Mouse (Mus musculus) lung, postnatal 4 days (tissue): ENCODE data around the gene Capn8.

Source experiments
- DNase-seq, 2 experiments: peaks; one replicate each; pipeline ENCODE4 v3.0.0; 2021

Capn8 gene

GRCm38 (mm10) chr1:182564408-182565120, at the start of gene Capn8:
Capn8 (plus strand) TSS chr1:182565007.
- peak in 1 of 2 experiments; percentile 29 for DNase-seq

DNA sequence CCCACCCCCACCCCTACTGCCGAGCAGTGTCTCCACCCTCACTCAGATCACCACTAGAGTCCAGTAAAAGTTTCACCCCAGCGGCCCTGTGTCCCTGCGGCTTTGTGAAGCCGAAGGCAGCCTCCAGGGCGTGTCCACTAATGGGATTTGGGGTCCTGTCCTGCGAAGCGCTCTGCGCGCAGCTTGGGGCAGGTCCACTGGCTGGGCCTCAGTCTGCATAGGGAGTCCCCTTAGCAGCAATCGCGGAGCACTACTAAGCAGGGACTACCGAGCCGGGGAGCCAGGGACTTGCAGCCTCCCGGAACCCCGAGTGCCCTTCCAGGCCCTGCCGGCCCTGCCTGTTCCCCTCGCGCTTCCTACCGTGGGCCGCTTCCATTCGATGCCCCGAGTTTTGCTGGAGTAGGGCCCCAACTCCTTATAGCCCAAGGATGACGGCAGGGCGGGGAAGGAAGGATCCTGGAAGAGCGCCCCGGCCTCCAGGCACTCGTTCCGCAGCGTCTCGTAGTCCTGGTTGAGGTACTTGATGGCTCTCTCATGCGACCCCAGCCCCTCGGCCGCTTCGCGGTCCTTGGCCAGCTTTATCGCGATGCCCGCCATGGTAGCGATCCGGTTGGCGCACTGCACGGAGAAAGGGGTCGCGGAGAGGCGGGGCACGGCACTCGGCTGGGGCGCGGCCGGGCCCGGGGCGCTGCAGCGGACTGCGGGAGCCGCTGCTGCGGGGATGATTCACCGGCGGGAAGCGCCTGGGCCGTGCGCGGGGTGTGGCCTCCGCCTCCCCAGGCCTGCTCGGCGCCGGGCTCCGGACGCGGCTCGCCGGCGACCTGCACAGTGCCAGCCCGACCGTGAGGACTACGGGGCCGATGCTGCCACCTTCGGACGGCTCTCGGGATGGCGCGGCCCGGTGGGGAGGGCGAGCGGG, 47.8 kb upstream of the Capn8 start, which contains the start of gene Capn2:
Gene Capn2 (minus strand): TSS at position 851 of the 919 bp plus-strand sequence.
- DNase-seq: peak; percentile 92 to 93

- DNase-seq: no peak
Measured at GRCm38 (mm10) chr1:182517677-182518011, 47.2 kb upstream of the Capn8 start.

DNA sequence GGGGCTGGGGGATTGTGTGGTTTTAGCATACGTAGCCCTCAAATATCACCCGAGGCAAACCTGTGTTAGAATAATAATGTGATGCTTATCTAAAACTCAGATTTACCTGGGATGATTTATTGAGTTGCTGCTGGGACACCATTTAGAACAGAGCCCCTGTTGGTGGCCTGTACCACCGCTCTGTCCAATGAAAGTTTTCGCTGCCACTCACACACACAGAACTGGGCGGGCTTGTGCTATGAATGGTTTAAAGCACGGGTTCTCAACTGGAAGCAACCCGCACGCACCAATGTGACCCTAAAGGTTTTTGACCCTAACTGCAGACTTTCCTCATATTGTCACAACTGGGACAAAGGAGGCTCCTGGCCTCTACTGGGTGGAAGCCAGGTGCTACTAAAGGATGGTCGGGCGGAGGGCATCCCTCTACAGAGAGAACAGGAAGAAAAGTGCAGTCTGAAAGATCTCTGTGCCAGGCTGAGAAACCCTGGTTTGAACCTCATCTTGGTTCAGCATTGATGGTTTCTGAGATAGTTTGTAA, 46.6 kb upstream of the Capn8 start:
- no peak for DNase-seq

DNA sequence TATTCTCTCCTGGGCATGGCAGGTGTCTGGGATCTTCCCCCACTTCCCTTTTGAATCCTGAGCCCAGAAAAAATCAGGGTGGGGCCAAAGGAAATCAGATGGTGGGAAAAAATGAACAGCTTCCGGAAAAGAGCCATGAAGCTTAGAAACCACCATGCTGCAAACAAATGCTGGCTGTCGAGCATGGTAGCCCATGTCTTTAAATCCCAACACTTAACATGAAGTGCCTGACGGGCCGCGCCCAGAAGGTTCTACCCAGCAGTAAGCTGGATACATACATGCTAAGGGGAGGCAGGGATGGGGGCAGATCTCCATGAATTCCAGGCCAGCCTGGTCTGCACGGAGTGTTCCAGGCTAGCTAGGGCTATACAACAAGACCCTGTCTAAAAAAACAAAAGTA, 46.0 kb upstream of the Capn8 start:
- no peak for DNase-seq

GRCm38 (mm10) chr1:182519341-182519740, 45.5 kb upstream of the Capn8 start:
- DNase-seq: no peak

DNA sequence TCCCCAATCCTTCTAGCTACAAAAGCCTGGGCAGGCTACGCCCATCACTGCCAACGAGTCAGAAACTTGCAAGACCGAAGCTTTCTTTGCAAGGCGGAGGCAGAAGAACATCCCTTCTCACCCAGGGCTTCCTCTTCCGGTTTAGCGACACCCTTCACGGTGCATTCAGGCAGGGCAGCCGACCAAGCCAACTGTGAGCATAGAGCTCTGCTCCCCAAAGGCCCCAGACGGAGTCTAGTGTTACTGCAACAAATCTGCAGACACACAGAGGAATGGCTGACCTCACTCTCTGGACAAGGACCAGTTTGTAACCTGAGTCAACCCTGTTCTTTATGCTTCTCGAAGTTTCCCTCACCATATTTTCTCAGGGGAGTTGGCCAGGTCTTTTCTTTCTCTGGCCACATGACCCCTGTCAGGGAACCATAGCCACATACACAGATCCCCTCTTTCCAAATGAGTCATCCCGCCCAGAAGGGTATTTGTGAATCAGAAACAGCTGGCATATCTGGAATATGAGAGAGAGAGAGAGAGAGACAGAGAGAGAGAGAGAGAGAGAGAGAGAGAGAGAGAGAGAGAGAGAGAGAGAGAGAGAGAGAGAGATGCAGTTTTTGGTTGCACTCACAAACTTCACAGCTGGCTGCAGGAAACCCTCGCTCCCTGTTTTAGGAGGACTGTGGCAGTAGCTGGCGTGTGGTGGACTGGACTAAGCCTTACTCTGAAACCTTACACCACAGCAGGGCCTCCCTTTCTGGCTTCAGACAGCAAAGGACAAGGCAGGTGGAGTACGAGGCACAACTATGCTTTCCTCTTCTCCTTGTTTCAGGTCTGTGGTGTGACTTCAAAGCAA, 44.5 kb upstream of the Capn8 start:
- DNase-seq: peak; percentile 82 to 89

- no peak for DNase-seq
Measured at GRCm38 (mm10) chr1:182520938-182521500, 43.8 kb upstream of the Capn8 start.

GRCm38 (mm10) chr1:182522961-182523360, 41.8 kb upstream of the Capn8 start:
- no peak for DNase-seq

DNA sequence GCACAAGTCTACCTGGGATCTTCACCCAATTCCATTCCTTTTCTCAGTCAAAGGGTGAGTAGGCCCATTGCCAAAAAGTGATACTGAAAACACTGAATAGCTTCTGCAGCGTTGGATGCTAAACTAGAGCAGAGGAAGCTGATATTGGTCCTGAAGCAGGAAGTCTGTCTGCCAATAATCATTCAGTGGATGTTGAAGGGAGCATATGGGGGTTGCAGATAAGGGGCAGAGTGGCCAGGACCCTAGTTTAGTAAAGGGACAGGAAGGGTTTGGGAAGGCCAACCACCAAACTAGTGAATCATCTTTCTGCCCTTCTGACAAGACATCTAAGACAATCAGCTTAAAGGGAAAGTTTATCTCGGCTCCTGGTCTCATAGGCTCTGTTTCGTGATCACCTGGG, 41.1 kb upstream of the Capn8 start:
- DNase-seq: no peak

DNA sequence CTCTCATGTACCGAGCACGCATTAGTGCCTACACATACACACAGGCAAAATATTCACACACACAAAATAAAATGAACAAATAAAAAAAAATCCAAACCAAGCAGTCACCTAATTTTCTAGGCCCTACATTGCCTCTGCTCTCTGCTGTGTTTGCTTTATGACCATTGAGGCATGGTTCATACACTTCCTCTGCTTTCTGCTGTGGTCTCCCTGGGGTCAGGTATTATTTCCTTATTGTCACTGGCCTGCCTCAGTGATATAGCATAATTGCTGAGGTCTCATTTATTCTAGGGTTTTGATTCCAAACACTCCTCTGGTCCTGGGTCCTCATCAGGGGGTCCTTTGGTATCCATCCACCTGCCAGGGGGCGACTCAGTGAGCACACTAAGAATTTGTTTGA, 39.2 kb upstream of the Capn8 start:
- DNase-seq: no peak

GRCm38 (mm10) chr1:182527261-182527766, 37.5 kb upstream of the Capn8 start:
- no peak for DNase-seq

- DNase-seq: peak; percentile 54 to 70
Measured at GRCm38 (mm10) chr1:182527921-182528858, 36.6 kb upstream of the Capn8 start.

DNA sequence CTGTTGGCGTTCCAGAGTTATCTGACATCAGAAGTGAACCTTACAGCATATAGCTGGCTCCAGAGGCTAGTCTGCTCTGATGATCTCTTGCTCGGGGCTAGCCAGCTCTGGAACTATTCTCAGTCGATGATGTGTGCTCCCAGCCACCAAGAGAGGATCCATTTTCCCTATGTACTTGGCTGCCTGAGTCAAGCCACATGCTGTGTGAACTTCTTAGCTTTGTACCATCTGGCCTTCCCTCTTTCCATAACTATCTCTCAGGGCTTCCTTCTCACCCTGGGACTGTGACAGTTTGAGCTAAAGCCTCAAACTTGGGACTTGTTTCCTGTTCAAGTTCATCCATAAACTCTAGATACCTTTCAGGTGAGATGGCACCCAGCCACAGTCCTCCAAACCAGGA, 31.2 kb upstream of the Capn8 start:
- DNase-seq: no peak

- DNase-seq: no peak
Measured at GRCm38 (mm10) chr1:182535080-182535481, 29.7 kb upstream of the Capn8 start.

DNA sequence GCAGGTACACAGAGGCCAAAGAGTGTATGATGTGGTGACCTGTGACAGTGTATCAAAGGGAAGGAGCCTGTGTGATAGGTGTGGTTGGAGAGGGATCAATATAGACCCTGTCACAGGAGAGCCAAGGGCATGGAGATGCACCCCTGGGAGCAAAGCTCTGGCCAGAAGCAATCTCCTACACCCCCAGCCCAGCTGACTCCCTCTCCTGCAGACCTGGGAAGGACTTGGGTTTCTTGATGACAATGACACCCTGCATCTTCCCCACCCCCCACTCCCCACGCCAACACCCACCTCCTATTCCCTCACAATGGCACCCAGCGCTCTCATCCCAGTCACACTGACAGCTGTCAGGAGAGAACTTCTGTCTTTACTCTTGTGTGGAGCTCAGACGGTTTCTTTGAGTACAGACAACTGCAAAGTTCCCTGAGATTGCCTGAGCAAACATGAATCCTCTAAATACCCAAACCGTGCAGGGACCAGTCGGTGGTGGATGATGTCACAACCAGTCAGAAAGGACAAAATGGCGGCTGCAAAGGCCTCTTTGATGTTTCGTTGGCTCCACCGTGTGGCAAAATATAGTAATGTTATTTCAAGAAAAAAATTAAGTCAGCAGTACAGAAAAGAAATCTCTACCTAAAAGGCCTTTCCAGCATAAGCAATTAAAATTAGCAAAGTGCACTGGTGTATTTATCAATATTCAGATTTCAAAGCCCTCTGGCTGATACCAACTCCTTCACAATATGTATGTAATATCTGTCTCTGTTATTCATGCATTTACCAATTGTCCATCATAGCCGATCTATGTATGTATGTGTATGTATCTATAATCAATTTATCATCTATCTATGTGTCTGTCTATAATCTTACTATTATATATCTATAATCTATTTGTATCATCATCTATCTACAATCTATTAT, 25.5 kb upstream of the Capn8 start:
- peak; percentile 69 to 79 for DNase-seq

- DNase-seq: no peak
Measured at GRCm38 (mm10) chr1:182542110-182542509, 22.7 kb upstream of the Capn8 start.

GRCm38 (mm10) chr1:182543136-182543535, 21.7 kb upstream of the Capn8 start:
- no peak for DNase-seq

DNA sequence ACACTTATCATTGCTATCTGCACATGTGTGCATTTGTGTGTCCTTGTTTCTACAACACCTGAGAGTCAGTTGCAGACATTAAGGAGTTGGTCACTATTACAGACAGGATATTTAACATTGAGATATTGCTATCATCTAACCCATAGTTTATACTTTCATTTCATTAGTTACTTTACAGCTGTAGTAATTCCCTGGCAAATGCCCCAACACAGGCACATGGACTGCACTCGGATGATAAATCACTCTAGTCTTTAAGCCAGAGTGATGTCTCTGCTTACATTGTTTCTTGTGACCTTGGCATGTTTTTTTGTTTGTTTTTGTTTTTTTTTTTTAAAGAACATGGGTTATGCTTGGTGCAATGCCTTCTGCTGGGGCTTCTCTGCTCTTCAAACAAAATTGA, 20.9 kb upstream of the Capn8 start:
- DNase-seq: no peak

DNA sequence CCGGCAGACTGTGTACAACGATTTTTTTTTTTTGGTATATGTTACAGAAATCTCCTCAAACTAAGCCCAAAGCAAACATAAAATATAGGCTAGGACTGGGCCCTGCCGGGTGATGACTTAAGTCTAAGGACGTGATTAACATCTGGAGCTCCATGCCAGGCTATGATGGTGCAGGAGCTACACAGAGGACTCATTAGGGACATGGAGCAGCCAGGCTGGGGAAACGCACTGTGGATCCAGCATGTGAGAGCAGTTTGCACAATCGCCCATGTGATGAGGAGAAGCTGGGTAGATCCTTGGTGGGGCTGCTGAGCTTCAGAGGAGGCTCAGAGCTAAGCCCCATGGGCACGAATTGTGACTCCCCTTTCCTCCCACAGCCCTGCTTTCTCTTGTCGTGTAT, 14.0 kb upstream of the Capn8 start:
- DNase-seq: no peak
